Comparison of ENCODE assay signal across 8 mouse cellular contexts in genomic region chr11:3453467-3453866, GRCm38 (mm10). TPM values are rescaled to one million over a fixed set of nuclear protein-coding genes. Genes with fewer than 3 reads are reported as not detected.
A peak's percentile ranks its signal among the peaks of the same experiment; 100 is the strongest.
DNase-seq lines count a peak whose midpoint lies in the region; ATAC-seq and TF ChIP-seq lines count a peak whose summit lies in the region.

No protein-coding gene starts in this region.

- no peak overlapping the region for H3K9ac ChIP-seq in intestine, embryonic 14.5 days (ENCODE audit: low read length)
- H3K9ac ChIP-seq in lung, postnatal 0 days (replicated peaks; ENCODE audit: low read depth), result no peak overlapping the region

- H3K4me2 ChIP-seq in intestine, embryonic 14.5 days (ENCODE audit: low read length), result peak overlapping the region; percentile 92
- H3K4me2 ChIP-seq in lung, postnatal 0 days (replicated peaks; ENCODE audit: low read depth, low read length), result peak overlapping the region; percentile 84; the same call in 1 of the 2 replicates

- H3K27me3 ChIP-seq in intestine, embryonic 14.5 days (replicated peaks; ENCODE audit: control insufficient read depth, insufficient read depth, low read length), result no peaks in the 10 kb centered on the region
- H3K27me3 ChIP-seq in lung, postnatal 0 days (replicated peaks; ENCODE audit: insufficient read depth, low read length), result no peaks in the 10 kb centered on the region

- H3K9me3 ChIP-seq in intestine, embryonic 14.5 days (ENCODE audit: control insufficient read depth, low read length), result no peaks in the 10 kb centered on the region
- H3K9me3 ChIP-seq in lung, postnatal 0 days (ENCODE audit: low read length), result no peaks in the 10 kb centered on the region

- H3K4me3 ChIP-seq in intestine, embryonic 14.5 days (ENCODE audit: low read depth, low read length), result peak overlapping the region; percentile 94
- H3K4me3 ChIP-seq in lung, postnatal 0 days (ENCODE audit: low read depth, low read length), result no peak overlapping the region

- intact Hi-C loops in left cerebral cortex, postnatal 25 days (cut with DNase I), result loop anchor here (5.0 to 10.0 kb wide), 2 partner anchors 66 to 191 kb away; partner anchors contain the start of gene Morc2a

- WGBS in intestine, embryonic 14.5 days, result 74% methylated on average over 6 of the region's 6 CpGs
- WGBS in lung, postnatal 0 days, result 50% methylated on average over 6 of the region's 6 CpGs

- H3K27ac ChIP-seq in intestine, embryonic 14.5 days (ENCODE audit: low read depth), result no peak overlapping the region
- H3K27ac ChIP-seq in lung, postnatal 0 days (ENCODE audit: low read length), result no peak overlapping the region

- peak; percentile 49 for TF ChIP-seq CTCF in lung, postnatal 0 days (IDR thresholded peaks at IDR 0.05)

- ATAC-seq in intestine, embryonic 14.5 days (replicated peaks; ENCODE audit: low FRiP score, low TSS enrichment, low read depth), result no peak
- no peak for ATAC-seq in lung, postnatal 0 days

- DNase-seq in retina, postnatal 1 day, result peak; percentile 10
- DNase-seq in retina, embryonic 14.5 days (ENCODE audit: low spot score), result no peak
- peak; percentile 77 to 79 for DNase-seq in cerebellum, postnatal 36 days
- DNase-seq in intestine, embryonic 14.5 days (ENCODE audit: low spot score), result no peak
- peak; percentile 46 for DNase-seq in lung, postnatal 0 days (ENCODE audit: low spot score)
- no peak for DNase-seq in right cerebral cortex, postnatal 25 days
- DNase-seq in left cerebral cortex, postnatal 25 days (ENCODE audit: low spot score in 2 of 2), result no peak
- no peak for DNase-seq in layer of hippocampus, postnatal 10 days (ENCODE audit: low spot score in 2 of 2)

- TF ChIP-seq EP300 in lung, postnatal 0 days (IDR thresholded peaks at IDR 0.05), result no peak

- peaks cover 12% of the 10 kb centered on the region for H3K4me1 ChIP-seq in intestine, embryonic 14.5 days (replicated peaks; ENCODE audit: control insufficient read depth, insufficient read depth, low read length)
- H3K4me1 ChIP-seq in lung, postnatal 0 days (ENCODE audit: insufficient read depth, low read depth, low read length), result peaks cover 7% of the 10 kb centered on the region; the same call in 1 of the 2 replicates

- peaks cover 16% of the 10 kb centered on the region for H3K36me3 ChIP-seq in intestine, embryonic 14.5 days (ENCODE audit: control insufficient read depth, insufficient read depth, low read length)
- H3K36me3 ChIP-seq in lung, postnatal 0 days (ENCODE audit: insufficient read depth, low read length), result no peaks in the 10 kb centered on the region

RNA-seq across cellular contexts. Expression of gene Rnf185, which starts 1.3 kb away (rescaled TPM):
- polyA plus RNA-seq in intestine, embryonic 14.5 days (2014; fragmentation: Nextera tagmentation; extraction: Ambion mirVana), result 33.9 and 38.1 TPM in 2 replicates
- 23.1 and 24.3 TPM in 2 replicates for polyA plus RNA-seq in lung, postnatal 0 days (2015; fragmentation: Nextera tagmentation; extraction: Ambion mirVana)
- total RNA-seq in left cerebral cortex, postnatal 25 days (2021), result 10 to 100 TPM; 27.5 to 29.2 TPM
- total RNA-seq in layer of hippocampus, postnatal 10 days (2021), result 10 to 100 TPM; 22.2 to 24.0 TPM

RNA-seq across cellular contexts. Expression of gene Pla2g3, which starts 34.6 kb away (rescaled TPM):
- polyA plus RNA-seq in intestine, embryonic 14.5 days (2014; fragmentation: Nextera tagmentation; extraction: Ambion mirVana), result 0.61 and 0.75 TPM in 2 replicates
- 0.29 and 0.30 TPM in 2 replicates for polyA plus RNA-seq in lung, postnatal 0 days (2015; fragmentation: Nextera tagmentation; extraction: Ambion mirVana)
- total RNA-seq in left cerebral cortex, postnatal 25 days (2021), result 1 to 10 TPM; 2.6 to 3.2 TPM
- total RNA-seq in layer of hippocampus, postnatal 10 days (2021), result 10 to 100 TPM; 11.3 to 17.0 TPM

RNA-seq across cellular contexts. Expression of gene Limk2, which starts 44.5 kb away (rescaled TPM):
- 62.8 and 67.3 TPM in 2 replicates for polyA plus RNA-seq in intestine, embryonic 14.5 days (2014; fragmentation: Nextera tagmentation; extraction: Ambion mirVana)
- polyA plus RNA-seq in lung, postnatal 0 days (2015; fragmentation: Nextera tagmentation; extraction: Ambion mirVana), result 57.2 and 62.0 TPM in 2 replicates
- 100 to 1,000 TPM in 1 of 2 experiments, 10 to 100 TPM in 1; 85.6 to 101 TPM for total RNA-seq in left cerebral cortex, postnatal 25 days (2021)
- total RNA-seq in layer of hippocampus, postnatal 10 days (2021), result 100 to 1,000 TPM; 108 to 126 TPM

RNA-seq across cellular contexts. Expression of gene Inpp5j, which starts 51.2 kb away (rescaled TPM):
- polyA plus RNA-seq in intestine, embryonic 14.5 days (2014; fragmentation: Nextera tagmentation; extraction: Ambion mirVana), result 4.1 and 4.3 TPM in 2 replicates
- 0.44 and 0.58 TPM in 2 replicates for polyA plus RNA-seq in lung, postnatal 0 days (2015; fragmentation: Nextera tagmentation; extraction: Ambion mirVana)
- 10 to 100 TPM; 49.0 to 55.5 TPM for total RNA-seq in left cerebral cortex, postnatal 25 days (2021)
- 10 to 100 TPM; 47.0 to 52.9 TPM for total RNA-seq in layer of hippocampus, postnatal 10 days (2021)

Comparison
In these comparisons a context has a peak if more than half of its experiments do, and no peak if none do; other contexts are left out.
1. DNase-seq: peak in retina, postnatal 1 day (single experiment), cerebellum, postnatal 36 days (2 of 2) and lung, postnatal 0 days (single experiment); none in retina, embryonic 14.5 days (single experiment), intestine, embryonic 14.5 days (single experiment), right cerebral cortex, postnatal 25 days (single experiment), left cerebral cortex, postnatal 25 days (0 of 2) and layer of hippocampus, postnatal 10 days (0 of 2).